Mouse (Mus musculus) kidney, adult 2 months (tissue): ENCODE results near the gene Mark4.

Experiments used
- CTCF ChIP-seq: fragments of 200-500 bp; conservative IDR thresholded peaks from 2 replicates; pipeline ENCODE4 v1.5.1; 2011; ENCODE audit warnings: low read depth, mild to moderate bottlenecking, control low read depth, low read length, moderate library complexity, mixed read lengths; ENCODE audit not compliant: insufficient read depth, insufficient read length
- POLR2A ChIP-seq: fragments of 200-500 bp; IDR thresholded peaks from one replicate; pipeline ENCODE4 v1.6.1; 2011; ENCODE audit warnings: low read depth, low read length, control low read depth

GRCm38 (mm10) chr7:19458591-19459111 lies at the start of gene Mark4:
- TF ChIP-seq CTCF = no peak
- peak; percentile 54 for TF ChIP-seq POLR2A
